Mouse (Mus musculus): ENCODE measurements at regions not wholly inside any gene's neighbourhood (a gene's known extent, or its start where the extent isn't known, plus 50 kb on each side); places are given as distances from the start of the nearest gene placed in this dataset.

- Histone ChIP-seq H3K36me3 (replicated peaks; ENCODE audit: control insufficient read depth, insufficient read depth, low read length) (no peaks in the 10 kb centered on the region), H3K27me3 (ENCODE audit: control insufficient read depth, insufficient read depth, low read length) (no peaks in the 10 kb centered on the region), H3K9ac (replicated peaks; ENCODE audit: low read depth, low read length) (no peak overlapping the region), H3K4me3 (ENCODE audit: low read depth, low read length) (no peak overlapping the region), H3K9me3 (replicated peaks; ENCODE audit: control insufficient read depth, low read length) (no peaks in the 10 kb centered on the region), H3K4me1 (ENCODE audit: control insufficient read depth, insufficient read depth) (no peaks in the 10 kb centered on the region), H3K27ac (ENCODE audit: low read depth) (no peak overlapping the region), H3K4me2 (ENCODE audit: low read depth, low read length) (no peak overlapping the region)
- DNase-seq (ENCODE audit: low spot score) (no peak), ATAC-seq (ENCODE audit: insufficient read depth, low read depth) (no peak)
- WGBS = 71% methylated on average over 2 of the region's 2 CpGs
- TF ChIP-seq CTCF (IDR thresholded peaks at IDR 0.05; ENCODE audit: low read depth) (no peak), EP300 (IDR thresholded peaks at IDR 0.05; ENCODE audit: low read depth) (no peak)
Measured at GRCm38 (mm10) chr13:115630603-115631002, 528.8 kb upstream of the Itga1 start.

GRCm38 (mm10) chr13:115613174-115613573 lies 511.4 kb upstream of the Itga1 start:
- Histone ChIP-seq H3K27ac (ENCODE audit: low read depth) (no peak overlapping the region), H3K4me2 (ENCODE audit: low read depth, low read length) (no peak overlapping the region), H3K4me3 (ENCODE audit: low read depth, low read length) (no peak overlapping the region), H3K36me3 (replicated peaks; ENCODE audit: control insufficient read depth, insufficient read depth, low read length) (no peaks in the 10 kb centered on the region), H3K4me1 (ENCODE audit: control insufficient read depth, insufficient read depth) (no peaks in the 10 kb centered on the region), H3K9me3 (replicated peaks; ENCODE audit: control insufficient read depth, low read length) (no peaks in the 10 kb centered on the region), H3K9ac (replicated peaks; ENCODE audit: low read depth, low read length) (no peak overlapping the region), H3K27me3 (ENCODE audit: control insufficient read depth, insufficient read depth, low read length) (no peaks in the 10 kb centered on the region)
- ATAC-seq (ENCODE audit: insufficient read depth, low read depth) (no peak), DNase-seq (ENCODE audit: low spot score) (no peak)
- TF ChIP-seq CTCF (IDR thresholded peaks at IDR 0.05; ENCODE audit: low read depth) (no peak), EP300 (IDR thresholded peaks at IDR 0.05; ENCODE audit: low read depth) (no peak)
- 81% methylated on average over 6 of the region's 6 CpGs for WGBS

GRCm38 (mm10) chr13:115606441-115606840 lies 504.7 kb upstream of the Itga1 start:
- no peak overlapping the region for H3K4me3 ChIP-seq (ENCODE audit: low read depth, low read length)
- DNase-seq (ENCODE audit: low spot score) (no peak), ATAC-seq (ENCODE audit: insufficient read depth, low read depth) (no peak)
- no peak overlapping the region for H3K4me2 ChIP-seq (ENCODE audit: low read depth, low read length)
- no peaks in the 10 kb centered on the region for H3K4me1 ChIP-seq (ENCODE audit: control insufficient read depth, insufficient read depth)
- no peaks in the 10 kb centered on the region for H3K27me3 ChIP-seq (ENCODE audit: control insufficient read depth, insufficient read depth, low read length)
- WGBS = 74% methylated on average over 8 of the region's 8 CpGs
- no peak for TF ChIP-seq EP300 (IDR thresholded peaks at IDR 0.05; ENCODE audit: low read depth)
- TF ChIP-seq CTCF (IDR thresholded peaks at IDR 0.05; ENCODE audit: low read depth) = no peak
- no peak overlapping the region for H3K9ac ChIP-seq (replicated peaks; ENCODE audit: low read depth, low read length)
- H3K9me3 ChIP-seq (replicated peaks; ENCODE audit: control insufficient read depth, low read length) = no peaks in the 10 kb centered on the region
- no peaks in the 10 kb centered on the region for H3K36me3 ChIP-seq (replicated peaks; ENCODE audit: control insufficient read depth, insufficient read depth, low read length)
- no peak overlapping the region for H3K27ac ChIP-seq (ENCODE audit: low read depth)

GRCm38 (mm10) chr13:115595126-115595671 lies 493.4 kb upstream of the Itga1 start:
- DNase-seq (ENCODE audit: low spot score) = no peak
- H3K4me2 ChIP-seq (ENCODE audit: low read depth, low read length) = no peak overlapping the region

GRCm38 (mm10) chr13:115575967-115576366 lies 474.2 kb upstream of the Itga1 start:
- no peak overlapping the region for H3K9ac ChIP-seq (replicated peaks; ENCODE audit: low read depth, low read length)
- no peaks in the 10 kb centered on the region for H3K27me3 ChIP-seq (ENCODE audit: control insufficient read depth, insufficient read depth, low read length)
- no peaks in the 10 kb centered on the region for H3K9me3 ChIP-seq (replicated peaks; ENCODE audit: control insufficient read depth, low read length)
- ATAC-seq (ENCODE audit: insufficient read depth, low read depth) = no peak
- no peaks in the 10 kb centered on the region for H3K36me3 ChIP-seq (replicated peaks; ENCODE audit: control insufficient read depth, insufficient read depth, low read length)
- H3K4me2 ChIP-seq (ENCODE audit: low read depth, low read length) = no peak overlapping the region
- H3K27ac ChIP-seq (ENCODE audit: low read depth) = no peak overlapping the region
- no peak overlapping the region for H3K4me3 ChIP-seq (ENCODE audit: low read depth, low read length)
- WGBS = 73% methylated on average over 3 of the region's 3 CpGs
- no peaks in the 10 kb centered on the region for H3K4me1 ChIP-seq (ENCODE audit: control insufficient read depth, insufficient read depth)
- DNase-seq (ENCODE audit: low spot score) = no peak
- TF ChIP-seq EP300 (IDR thresholded peaks at IDR 0.05; ENCODE audit: low read depth) (no peak), CTCF (IDR thresholded peaks at IDR 0.05; ENCODE audit: low read depth) (no peak)

More at GRCm38 (mm10) chr13:115595126-115595671, 493.4 kb upstream of the Itga1 start:
- no peak for ATAC-seq (ENCODE audit: insufficient read depth, low read depth)
- Histone ChIP-seq H3K9me3 (replicated peaks; ENCODE audit: control insufficient read depth, low read length) (no peaks in the 10 kb centered on the region), H3K36me3 (replicated peaks; ENCODE audit: control insufficient read depth, insufficient read depth, low read length) (no peaks in the 10 kb centered on the region), H3K4me3 (ENCODE audit: low read depth, low read length) (no peak overlapping the region), H3K9ac (replicated peaks; ENCODE audit: low read depth, low read length) (no peak overlapping the region), H3K4me1 (ENCODE audit: control insufficient read depth, insufficient read depth) (no peaks in the 10 kb centered on the region), H3K27me3 (ENCODE audit: control insufficient read depth, insufficient read depth, low read length) (no peaks in the 10 kb centered on the region), H3K27ac (ENCODE audit: low read depth) (no peak overlapping the region)
- TF ChIP-seq CTCF (IDR thresholded peaks at IDR 0.05; ENCODE audit: low read depth) (no peak), EP300 (IDR thresholded peaks at IDR 0.05; ENCODE audit: low read depth) (no peak)
- WGBS = 69% methylated on average over 5 of the region's 5 CpGs
